Mouse (Mus musculus): ENCODE measurements around the gene Mipep. TPM values are rescaled to one million over a fixed set of nuclear protein-coding genes. Genes with fewer than 3 reads are reported as not detected.

The Mipep gene
- polyA plus RNA-seq, 1 experiment from 2014 or later, result 24.1 TPM

DNA sequence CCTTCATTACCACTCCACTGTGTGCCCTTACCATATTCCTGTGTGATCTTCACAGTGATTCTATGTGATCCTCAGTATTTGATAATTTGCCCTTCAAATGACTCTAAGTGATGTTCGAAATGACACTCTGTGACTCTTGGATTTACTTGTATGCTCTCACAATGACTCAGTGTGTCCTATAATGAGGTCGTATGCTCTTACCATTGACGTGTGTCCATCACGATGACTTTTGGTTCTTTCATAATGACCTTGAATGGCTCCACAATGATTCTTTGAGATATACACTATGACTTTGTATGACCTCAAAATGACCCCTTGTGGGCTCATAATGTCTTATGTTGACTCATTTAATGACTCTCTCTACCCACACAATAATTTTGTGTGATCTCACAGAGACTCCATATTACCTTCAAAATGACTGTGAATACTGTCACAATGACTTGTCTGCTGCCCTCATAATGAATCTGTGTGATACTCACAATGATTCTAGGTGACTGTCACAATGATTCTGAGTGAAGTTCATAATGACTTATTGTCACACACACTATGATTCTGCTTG is 153.2 kb downstream of the Mipep start:
- no peaks in the 10 kb centered on the region for H3K36me3 ChIP-seq

More for the DNA sequence above, 153.2 kb downstream of the Mipep start:
- no peaks in the 10 kb centered on the region for H3K4me1 ChIP-seq
- H3K4me3 ChIP-seq, result no peak overlapping the region
- no peaks in the 10 kb centered on the region for H3K27me3 ChIP-seq
- no peak overlapping the region for H3K4me2 ChIP-seq (replicated peaks)
- 93% methylated on average over 4 of the region's 4 CpGs for WGBS
- no peak for ATAC-seq (ENCODE audit: low FRiP score, low read depth)
- no peak overlapping the region for H3K9ac ChIP-seq (replicated peaks)
- H3K9me3 ChIP-seq, result no peaks in the 10 kb centered on the region
- H3K27ac ChIP-seq (replicated peaks), result no peak overlapping the region

Other genes starting within 250 kb of the Mipep start
- 79.6 and 84.9 TPM in 2 replicates for gene Spata13, start 150.6 kb upstream of the Mipep start, polyA plus RNA-seq (2016; fragmentation: Nextera tagmentation; extraction: Ambion mirVana)
- gene C1qtnf9, start 16.4 kb upstream of the Mipep start, polyA plus RNA-seq (2016; fragmentation: Nextera tagmentation; extraction: Ambion mirVana), result 0.12 and 0.20 TPM in 2 replicates

Measured in midbrain, embryonic 12.5 days (tissue).